Mouse (Mus musculus) hindbrain, postnatal 0 days (tissue): ENCODE measurements around the gene Dbndd2. TPM values are rescaled to one million over a fixed set of nuclear protein-coding genes. Genes with fewer than 3 reads are reported as not detected.
A peak's percentile ranks its signal among the peaks of the same experiment; 100 is the strongest.

Experiments used
- ATAC-seq: fragments of 200-750 bp; cut with Nextera tagmentation; 2 replicates; pipeline ENCODE4 v1.8.0; 2017; ENCODE audit warnings: mild to moderate bottlenecking, moderate TSS enrichment, moderate library complexity
- DNase-seq: peaks from one replicate; pipeline ENCODE4 v3.0.0-alpha.2; 2015; ENCODE audit warnings: low spot score
- H3K27ac ChIP-seq: fragments of 300-500 bp; sonication (generic); 2 replicates; pipeline ENCODE4 v1.5.1; 2014; ENCODE audit warnings: mild to moderate bottlenecking
- H3K27me3 ChIP-seq: fragments of 300-500 bp; sonication (generic); 2 replicates; pipeline ENCODE4 v1.6.1; 2014; ENCODE audit warnings: low read length, mixed read lengths; ENCODE audit not compliant: insufficient read depth
- H3K36me3 ChIP-seq: fragments of 300-500 bp; sonication (generic); 2 replicates; pipeline ENCODE4 v1.6.1; 2014; ENCODE audit warnings: low read length, mixed read lengths; ENCODE audit not compliant: insufficient read depth
- H3K4me1 ChIP-seq: fragments of 300-500 bp; sonication (generic); 2 replicates; pipeline ENCODE4 v1.6.1; 2014; ENCODE audit warnings: antibody characterized with exemption, low read length, mixed read lengths; ENCODE audit not compliant: insufficient read depth
- H3K4me2 ChIP-seq: fragments of 300-500 bp; sonication (generic); 2 replicates; pipeline ENCODE4 v1.6.1; 2014; ENCODE audit warnings: low read depth, mild to moderate bottlenecking, low read length, moderate library complexity, mixed read lengths
- H3K4me3 ChIP-seq: fragments of 300-500 bp; sonication (generic); 2 replicates; pipeline ENCODE4 v1.5.1; 2014; ENCODE audit warnings: low read length
- H3K9ac ChIP-seq: fragments of 300-500 bp; sonication (generic); replicated peaks from 2 replicates; pipeline ENCODE4 v1.6.1; 2014; ENCODE audit warnings: mild to moderate bottlenecking, low read length, moderate library complexity, mixed read lengths
- H3K9me3 ChIP-seq: fragments of 300-500 bp; sonication (generic); 2 replicates; pipeline ENCODE4 v1.6.1; 2016; ENCODE audit warnings: low read length, mixed read lengths
- CTCF ChIP-seq: IDR thresholded peaks from 2 replicates; pipeline ENCODE4 v1.5.1; 2016; ENCODE audit warnings: antibody characterized with exemption, control low read depth, low read depth
- WGBS: fragments of 180-500 bp; shearing (Covaris S2); extraction: QIAGEN DNeasy Blood & Tissue Kit; methylation state at CpG from one replicate; pipeline ENCODE4 v1.1.7; 2014; 5-methylcytosine and 5-hydroxymethylcytosine counted together
- polyA plus RNA-seq: library from polyadenylated mRNA; unstranded; fragments of >200 nt; fragmentation: Nextera tagmentation; extraction: Ambion mirVana; gene quantifications from 2 replicates; pipeline ENCODE4 v1.2.1, GENCODE M21; 2015
- total RNA-seq: library from RNA; depleted of rRNA; stranded (reverse); fragments of >200 nt; gene quantifications from 2 replicates; pipeline ENCODE4 v1.2.3, GENCODE M21; 2014

Gene Dbndd2
- total and polyA plus RNA-seq, 2 experiments from 2014 or later, result 29.5 to 37.2 TPM

DNA sequence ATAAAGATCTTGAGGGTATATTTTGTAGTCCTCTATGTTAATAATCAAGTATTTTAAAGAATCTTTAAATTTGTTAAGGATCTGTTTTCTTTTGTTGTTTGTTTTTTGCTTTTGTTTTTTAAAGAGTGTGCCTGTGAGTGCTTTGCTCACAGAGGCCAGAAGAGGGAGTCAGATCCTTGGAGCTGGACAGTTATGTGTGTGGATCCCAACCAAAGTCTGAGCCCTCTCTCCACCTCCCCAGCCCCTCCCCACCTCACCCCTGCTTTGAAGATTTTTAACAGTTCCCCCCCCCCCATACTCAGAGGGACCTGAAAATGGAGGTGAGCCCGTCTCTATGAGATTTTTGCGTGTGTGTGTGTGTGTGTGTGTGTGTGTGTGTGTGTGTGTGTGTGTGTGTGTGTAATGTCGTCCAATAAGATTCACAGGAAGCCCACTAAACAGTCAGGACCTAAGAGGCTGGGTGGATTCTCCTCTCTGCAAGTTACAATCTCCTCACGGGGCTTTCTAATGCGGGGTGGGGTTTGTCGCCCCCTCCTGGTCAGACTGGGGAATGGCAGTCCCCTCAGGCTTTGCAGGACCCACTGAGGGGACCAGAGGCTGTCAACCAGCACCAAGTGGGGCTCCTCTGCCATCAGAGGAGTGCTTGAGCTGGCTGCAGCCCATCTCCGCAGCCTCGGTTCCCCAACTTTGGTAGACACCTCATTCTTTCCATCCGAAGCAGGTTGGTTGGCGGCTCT is 31.7 kb downstream of the Dbndd2 start:
- Histone ChIP-seq H3K36me3 (no peaks in the 10 kb centered on the region), H3K4me3 (no peak overlapping the region), H3K9me3 (no peaks in the 10 kb centered on the region), H3K27ac (no peak overlapping the region), H3K4me2 (no peak overlapping the region), H3K27me3 (0 out of 2 replicates have a peak, but pooled peaks cover 3% of the 10 kb centered on the region), H3K9ac (no peak overlapping the region), H3K4me1 (no peaks in the 10 kb centered on the region)
- DNase-seq, result peak; percentile 44
- peak; percentile 45; the same call in 1 of the 2 replicates for ATAC-seq
- TF ChIP-seq CTCF, result peak; percentile 76
- WGBS, result 30% methylated on average over 10 of the region's 10 CpGs

GRCm38 (mm10) chr2:164518266-164519170 is 32.6 kb downstream of the Dbndd2 start:
- Histone ChIP-seq H3K27ac (no peak overlapping the region), H3K4me1 (no peaks in the 10 kb centered on the region), H3K4me3 (no peak overlapping the region), H3K9me3 (0 out of 2 replicates have a peak, but pooled peaks cover 2% of the 10 kb centered on the region), H3K27me3 (0 out of 2 replicates have a peak, but pooled peaks cover 3% of the 10 kb centered on the region), H3K9ac (no peak overlapping the region), H3K4me2 (no peak overlapping the region), H3K36me3 (no peaks in the 10 kb centered on the region)
- no peak for ATAC-seq
- DNase-seq, result no peak
- TF ChIP-seq CTCF, result no peak
- 49% methylated on average over 11 of the region's 11 CpGs for WGBS

GRCm38 (mm10) chr2:164519171-164519526 is 33.2 kb downstream of the Dbndd2 start:
- DNase-seq (no peak), ATAC-seq (no peak)
- no peak for TF ChIP-seq CTCF
- no peak overlapping the region for H3K9ac ChIP-seq
- no peaks in the 10 kb centered on the region for H3K4me1 ChIP-seq
- 79% methylated on average over 6 of the region's 6 CpGs for WGBS
- 0 out of 2 replicates have a peak, but pooled peaks cover 2% of the 10 kb centered on the region for H3K9me3 ChIP-seq
- H3K27me3 ChIP-seq, result 0 out of 2 replicates have a peak, but pooled peaks cover 3% of the 10 kb centered on the region
- no peaks in the 10 kb centered on the region for H3K36me3 ChIP-seq
- H3K27ac ChIP-seq, result no peak overlapping the region
- no peak overlapping the region for H3K4me3 ChIP-seq
- no peak overlapping the region for H3K4me2 ChIP-seq

- 0 out of 2 replicates have a peak, but pooled peaks cover 2% of the 10 kb centered on the region for H3K9me3 ChIP-seq
- no peak overlapping the region for H3K9ac ChIP-seq
- H3K4me3 ChIP-seq, result no peak overlapping the region
- 18% methylated on average over 3 of the region's 3 CpGs for WGBS
- 0 out of 2 replicates have a peak, but pooled peaks have one; percentile 51 for ATAC-seq
- H3K4me1 ChIP-seq, result no peaks in the 10 kb centered on the region
- no peak overlapping the region for H3K4me2 ChIP-seq
- 0 out of 2 replicates have a peak, but pooled peaks cover 3% of the 10 kb centered on the region for H3K27me3 ChIP-seq
- no peaks in the 10 kb centered on the region for H3K36me3 ChIP-seq
- peak; percentile 58 for DNase-seq
- no peak overlapping the region for H3K27ac ChIP-seq
- peak; percentile 77 for TF ChIP-seq CTCF
Observed at GRCm38 (mm10) chr2:164520782-164521181, 34.9 kb downstream of the Dbndd2 start.

GRCm38 (mm10) chr2:164521841-164522240 is 35.9 kb downstream of the Dbndd2 start:
- TF ChIP-seq CTCF, result no peak
- ATAC-seq (no peak), DNase-seq (no peak)
- Histone ChIP-seq H3K36me3 (no peaks in the 10 kb centered on the region), H3K4me3 (no peak overlapping the region), H3K4me1 (no peaks in the 10 kb centered on the region), H3K9ac (no peak overlapping the region), H3K27ac (no peak overlapping the region), H3K9me3 (0 out of 2 replicates have a peak, but pooled peaks cover 2% of the 10 kb centered on the region), H3K4me2 (peak overlapping the region; percentile 23; the same call in 1 of the 2 replicates), H3K27me3 (0 out of 2 replicates have a peak, but pooled peaks cover 3% of the 10 kb centered on the region)
- WGBS, result 11% methylated on average over 11 of the region's 11 CpGs

DNA sequence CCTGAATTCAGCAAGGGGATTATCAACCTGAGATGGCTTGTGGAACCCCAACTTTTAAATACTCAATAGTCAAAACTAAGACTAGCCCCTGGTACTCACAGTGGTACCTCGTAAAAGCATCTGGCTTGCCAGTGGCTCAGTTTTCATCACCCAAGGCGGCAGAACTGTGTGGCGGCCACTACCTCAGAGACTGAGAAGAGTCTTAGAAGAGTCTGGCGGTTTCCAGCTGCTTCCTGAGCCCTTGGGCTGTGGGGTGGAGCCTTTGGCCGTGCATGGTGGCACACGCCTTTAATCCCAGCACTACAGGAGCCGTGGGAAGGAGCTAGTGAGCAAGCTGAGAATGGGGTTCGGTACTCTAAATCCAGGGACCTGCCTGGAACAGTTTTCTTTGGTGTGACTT is 36.4 kb downstream of the Dbndd2 start:
- 0 out of 2 replicates have a peak, but pooled peaks cover 2% of the 10 kb centered on the region for H3K9me3 ChIP-seq

More for the DNA sequence above, 36.4 kb downstream of the Dbndd2 start:
- Histone ChIP-seq H3K4me2 (no peak overlapping the region), H3K36me3 (no peaks in the 10 kb centered on the region), H3K27ac (no peak overlapping the region), H3K27me3 (0 out of 2 replicates have a peak, but pooled peaks cover 3% of the 10 kb centered on the region), H3K4me3 (no peak overlapping the region), H3K4me1 (no peaks in the 10 kb centered on the region), H3K9ac (no peak overlapping the region)
- ATAC-seq, result no peak
- TF ChIP-seq CTCF, result no peak
- DNase-seq, result no peak
- 42% methylated on average over 8 of the region's 8 CpGs for WGBS
